Mouse (Mus musculus) hindbrain, embryonic 14.5 days (tissue): ENCODE measurements around the gene Prss23. TPM values are rescaled to one million over a fixed set of nuclear protein-coding genes. Genes with fewer than 3 reads are reported as not detected.

ENCODE experiments used
- polyA plus RNA-seq: library from polyadenylated mRNA; unstranded; fragments of >200 nt; fragmentation: Nextera tagmentation; extraction: Ambion mirVana; gene quantifications from 2 replicates; pipeline ENCODE4 v1.2.1, GENCODE M21; 2014

Gene Prss23
- polyA plus RNA-seq, 1 experiment from 2014 or later, result 19.0 TPM

Other genes starting within 250 kb of the Prss23 start
- gene Tmem135, start 123.0 kb downstream of the Prss23 start, polyA plus RNA-seq, result 30.9 and 32.7 TPM in 2 replicates
- 3.2 and 4.1 TPM in 2 replicates for gene Fzd4, start 122.8 kb downstream of the Prss23 start, polyA plus RNA-seq
- 12.2 and 14.1 TPM in 2 replicates for gene Me3, start 105.2 kb upstream of the Prss23 start, polyA plus RNA-seq